Mouse (Mus musculus) spleen, adult 2 months (tissue): Measurements from ENCODE around the gene Zfp764. TPM values are rescaled to one million over a fixed set of nuclear protein-coding genes. Genes with fewer than 3 reads are reported as not detected.
A peak's percentile ranks its signal among the peaks of the same experiment; 100 is the strongest.
"Not testable (repeated sequence)": the region's sequence is repeated elsewhere in the genome, so short reads cannot be mapped to it uniquely, and the experiment has no call there.

Source experiments
- DNase-seq, 2 experiments: peaks; one replicate each; pipeline versions ENCODE4 v3.0.0 to v3.0.0-alpha.2; 2012 to 2021; ENCODE audit warnings: low spot score in 2 of 2, low read depth in 1 of 2
- H3K27ac ChIP-seq: fragments of 200-500 bp; 2 replicates; pipeline ENCODE4 v1.5.1; 2012; ENCODE audit warnings: low read length, inconsistent platforms; ENCODE audit not compliant: insufficient read depth
- H3K27me3 ChIP-seq: fragments of 200-500 bp; 2 replicates; pipeline ENCODE4 v1.6.1; 2012; ENCODE audit warnings: mild to moderate bottlenecking, moderate library complexity, low read length, inconsistent platforms; ENCODE audit not compliant: control insufficient read depth, insufficient read depth
- H3K36me3 ChIP-seq: fragments of 200-500 bp; 2 replicates; pipeline ENCODE4 v1.6.1; 2012; ENCODE audit warnings: mild to moderate bottlenecking, low read length, inconsistent platforms; ENCODE audit not compliant: control insufficient read depth, insufficient read depth
- H3K4me1 ChIP-seq: fragments of 200-500 bp; 2 replicates; pipeline ENCODE4 v1.6.1; 2011; ENCODE audit warnings: inconsistent platforms; ENCODE audit not compliant: control insufficient read depth, insufficient read depth, insufficient read length
- H3K4me3 ChIP-seq: fragments of 200-500 bp; 2 replicates; pipeline ENCODE4 v1.5.1; 2011; ENCODE audit warnings: mild to moderate bottlenecking, inconsistent platforms; ENCODE audit not compliant: insufficient read depth, insufficient read length; ENCODE audit errors: extremely low read depth
- CTCF ChIP-seq: fragments of 200-500 bp; IDR thresholded peaks from 2 replicates; pipeline ENCODE4 v1.5.1; 2011; ENCODE audit warnings: mild to moderate bottlenecking, inconsistent platforms; ENCODE audit not compliant: insufficient read depth, insufficient read length, insufficient replicate concordance; ENCODE audit errors: extremely low read depth
- POLR2A ChIP-seq: fragments of 200-500 bp; IDR thresholded peaks from 2 replicates; pipeline ENCODE4 v1.6.1; 2011; ENCODE audit warnings: low read depth, low read length, inconsistent platforms
- WGBS: fragments of 180-500 bp; shearing (Covaris S2); methylation state at CpG from one replicate; pipeline ENCODE4 v1.1.7; 2018; 5-methylcytosine and 5-hydroxymethylcytosine counted together
- polyA plus RNA-seq: library from polyadenylated mRNA; depleted of rRNA; stranded (reverse); fragments of >200 nt; gene quantifications from 2 replicates; pipeline ENCODE4 v1.2.3, GENCODE M21; 2012

The Zfp764 gene
- polyA plus RNA-seq, 1 experiment, result 6.1 TPM

DNA sequence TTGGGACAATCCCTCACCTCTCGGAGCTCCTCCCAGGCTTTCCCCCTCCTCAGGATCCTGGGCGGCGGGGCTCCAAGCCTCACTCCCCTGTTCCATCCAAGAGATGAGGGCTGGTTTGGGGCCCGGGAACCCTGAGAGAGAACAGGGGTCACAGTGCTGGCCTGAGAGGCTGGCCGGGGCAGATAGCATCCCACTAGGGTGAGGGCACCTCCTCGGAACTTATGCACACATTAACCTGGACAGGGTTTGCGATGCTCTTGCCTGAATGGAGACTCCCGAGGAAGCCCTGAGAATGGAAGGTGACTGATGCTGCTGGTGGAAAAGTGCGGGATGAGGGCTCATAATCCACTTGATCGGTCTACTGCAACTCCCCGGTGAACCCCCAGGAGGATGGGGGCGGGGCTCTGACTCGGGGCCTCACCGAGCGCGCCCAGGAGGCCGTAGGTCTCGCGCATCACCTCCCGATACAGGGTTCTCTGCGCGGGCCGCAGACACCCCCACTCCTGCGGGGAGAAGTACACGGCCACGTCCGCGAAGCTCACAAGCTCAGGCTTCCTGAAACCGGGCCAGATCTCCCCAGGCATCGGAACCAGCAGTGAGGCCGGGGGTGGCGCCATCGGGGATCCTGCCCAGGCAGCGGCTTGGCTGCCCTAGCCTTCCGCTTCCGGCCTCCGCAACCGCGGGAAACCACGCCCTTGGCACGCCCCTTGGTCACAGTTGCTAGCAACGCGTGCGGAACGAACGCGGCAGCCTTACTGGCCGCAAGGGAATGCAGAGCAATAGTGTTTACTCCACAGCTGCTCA is 15.0 kb upstream of the Zfp764 start, which contains the start of gene Zfp688:
Gene Zfp688 (minus strand): TSS at position 681 of the 804 bp plus-strand sequence.
- Histone ChIP-seq H3K4me1 (0 out of 2 replicates have a peak, but pooled peaks cover 3% of the 10 kb centered on the region), H3K36me3 (peaks cover 7% of the 10 kb centered on the region), H3K27me3 (no peaks in the 10 kb centered on the region), H3K27ac (peak within 1 kb of the TSS; percentile 89), H3K4me3 (peak within 1 kb of the TSS; percentile 86)
- TF ChIP-seq CTCF (no peak), POLR2A (peak; percentile 88)
- DNase-seq, result peak; percentile 83 to 97
- WGBS, result 3% methylated on average over 48 of the region's 48 CpGs

DNA sequence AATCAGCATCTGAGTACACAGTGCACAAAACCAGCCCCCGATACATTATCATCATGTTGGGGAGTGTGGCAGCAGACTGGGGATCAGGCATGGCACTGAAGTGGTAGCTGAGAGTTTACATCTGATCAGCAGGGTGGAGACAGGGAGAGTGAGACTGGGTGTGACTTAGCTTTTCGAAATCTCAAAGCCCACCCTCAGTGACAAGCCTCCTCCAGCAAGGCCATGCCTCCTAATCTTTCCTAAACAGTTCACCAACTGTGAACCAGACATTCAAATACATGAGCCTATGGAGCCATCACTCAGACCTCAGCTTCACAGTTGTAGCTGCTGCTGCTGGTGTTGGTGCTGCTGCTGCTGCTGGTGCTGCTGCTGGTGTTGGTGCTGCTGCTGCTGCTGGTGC is 4.8 kb upstream of the Zfp764 start:
- DNase-seq, result no peak
- H3K27me3 ChIP-seq, result no peaks in the 10 kb centered on the region
- H3K4me3 ChIP-seq, result no peak overlapping the region
- no peaks in the 10 kb centered on the region for H3K4me1 ChIP-seq
- 90% methylated on average over 2 of the region's 2 CpGs for WGBS
- TF ChIP-seq POLR2A (no peak), CTCF (no peak)
- 0 out of 2 replicates have a peak, but pooled peaks cover 1% of the 10 kb centered on the region for H3K36me3 ChIP-seq
- no peak overlapping the region for H3K27ac ChIP-seq

DNA sequence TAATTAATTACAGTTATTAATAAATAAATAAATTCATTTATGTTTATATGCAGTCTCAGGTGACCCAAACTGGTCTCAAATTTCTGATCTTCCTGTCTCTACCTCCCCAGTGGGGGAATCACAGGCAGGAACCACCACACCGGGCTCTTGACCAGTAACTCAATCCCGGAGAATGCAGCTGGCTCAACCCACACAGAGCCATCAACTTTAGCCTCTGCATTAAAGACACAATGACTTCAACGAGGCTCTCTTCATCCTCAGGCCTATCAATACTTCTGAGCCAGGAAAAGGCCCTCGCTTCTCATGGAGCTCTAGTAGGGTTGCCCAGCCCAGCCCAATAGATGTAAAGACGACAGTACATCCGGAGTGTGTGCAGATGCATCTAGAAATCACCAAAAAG is 2.5 kb downstream of the Zfp764 start:
- H3K4me3 ChIP-seq, DNase-seq, H3K36me3 ChIP-seq, H3K27ac ChIP-seq, H3K27me3 ChIP-seq, H3K4me1 ChIP-seq: not testable (repeated sequence)
- WGBS, result 96% methylated on average over 6 of the region's 6 CpGs

DNA sequence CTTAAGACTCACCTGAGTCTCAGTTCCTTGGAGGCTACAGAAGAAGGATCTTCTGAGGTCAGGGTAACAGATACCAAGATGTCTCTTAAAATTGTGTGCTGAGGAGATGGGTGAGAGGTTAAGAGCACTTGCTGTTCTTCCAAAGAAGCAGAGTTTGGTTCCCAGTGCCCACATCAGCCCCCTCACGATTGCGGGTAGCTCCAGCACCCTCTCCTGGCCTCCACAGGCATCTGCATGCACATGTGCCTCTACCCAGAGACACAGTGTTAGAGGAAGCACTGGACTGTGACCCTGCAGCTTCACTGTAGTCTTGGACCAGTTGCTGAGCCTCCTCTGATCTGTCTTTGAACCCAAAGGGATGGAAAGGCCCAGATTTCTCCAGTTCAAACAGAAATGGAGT is 3.6 kb downstream of the Zfp764 start:
- no peaks in the 10 kb centered on the region for H3K36me3 ChIP-seq
- 62% methylated on average over 2 of the region's 2 CpGs for WGBS
- TF ChIP-seq CTCF, result no peak
- TF ChIP-seq POLR2A, result no peak
- no peak for DNase-seq
- H3K27me3 ChIP-seq, result no peaks in the 10 kb centered on the region
- no peak overlapping the region for H3K4me3 ChIP-seq
- no peaks in the 10 kb centered on the region for H3K4me1 ChIP-seq
- H3K27ac ChIP-seq, result no peak overlapping the region

DNA sequence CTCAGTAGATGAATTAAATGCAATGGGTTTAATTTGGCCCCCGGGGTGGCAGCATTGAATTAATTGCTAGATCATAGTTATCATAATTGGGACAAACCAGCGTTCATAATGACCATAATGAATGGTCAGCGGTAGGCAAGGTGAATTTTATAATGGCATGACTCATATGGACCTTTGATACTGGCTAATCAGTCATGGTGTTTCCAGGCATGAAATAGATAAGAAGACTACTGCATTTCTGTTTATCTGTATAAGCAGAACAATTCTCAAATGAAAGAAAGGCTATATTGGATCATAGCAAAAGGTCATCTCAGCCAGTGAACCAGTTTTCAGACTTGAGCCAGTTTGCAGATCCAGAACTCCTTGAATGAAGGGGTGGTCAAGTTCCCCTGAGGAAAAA is 6.3 kb downstream of the Zfp764 start:
- Histone ChIP-seq H3K36me3 (no peaks in the 10 kb centered on the region), H3K4me3 (no peak overlapping the region), H3K4me1 (no peaks in the 10 kb centered on the region), H3K27me3 (no peaks in the 10 kb centered on the region), H3K27ac (no peak overlapping the region)
- DNase-seq, result no peak
- 63% methylated on average over 3 of the region's 3 CpGs for WGBS
- TF ChIP-seq CTCF, result no peak
- no peak for TF ChIP-seq POLR2A

DNA sequence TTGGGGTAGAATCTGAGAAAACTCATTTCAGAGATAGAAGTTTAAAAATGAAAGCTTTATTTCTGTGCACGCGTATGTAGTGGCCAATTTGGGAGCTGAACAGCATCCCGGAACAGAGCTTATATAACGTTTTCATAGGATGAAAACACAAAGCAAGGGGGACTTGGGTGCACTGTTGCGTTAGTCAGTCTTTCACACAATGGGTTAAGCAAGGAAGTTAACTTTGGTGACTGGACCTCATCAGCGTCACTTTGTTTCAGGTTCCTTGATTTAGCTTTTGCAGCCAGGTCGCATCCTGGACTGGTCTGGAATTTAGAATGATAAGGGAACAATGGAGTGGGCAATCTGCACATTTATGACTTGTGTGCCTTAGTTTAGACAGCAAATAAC is 12.7 kb downstream of the Zfp764 start:
- WGBS, result 2% methylated on average over 7 of the region's 7 CpGs
- peak overlapping the region; percentile 60 for H3K27ac ChIP-seq
- peaks cover 6% of the 10 kb centered on the region; the same call in 1 of the 2 replicates for H3K4me1 ChIP-seq
- H3K27me3 ChIP-seq, result no peaks in the 10 kb centered on the region
- TF ChIP-seq POLR2A, result no peak
- no peak for TF ChIP-seq CTCF
- H3K36me3 ChIP-seq, result 0 out of 2 replicates have a peak, but pooled peaks cover 2% of the 10 kb centered on the region
- DNase-seq, result no peak
- H3K4me3 ChIP-seq, result peak overlapping the region; percentile 71

DNA sequence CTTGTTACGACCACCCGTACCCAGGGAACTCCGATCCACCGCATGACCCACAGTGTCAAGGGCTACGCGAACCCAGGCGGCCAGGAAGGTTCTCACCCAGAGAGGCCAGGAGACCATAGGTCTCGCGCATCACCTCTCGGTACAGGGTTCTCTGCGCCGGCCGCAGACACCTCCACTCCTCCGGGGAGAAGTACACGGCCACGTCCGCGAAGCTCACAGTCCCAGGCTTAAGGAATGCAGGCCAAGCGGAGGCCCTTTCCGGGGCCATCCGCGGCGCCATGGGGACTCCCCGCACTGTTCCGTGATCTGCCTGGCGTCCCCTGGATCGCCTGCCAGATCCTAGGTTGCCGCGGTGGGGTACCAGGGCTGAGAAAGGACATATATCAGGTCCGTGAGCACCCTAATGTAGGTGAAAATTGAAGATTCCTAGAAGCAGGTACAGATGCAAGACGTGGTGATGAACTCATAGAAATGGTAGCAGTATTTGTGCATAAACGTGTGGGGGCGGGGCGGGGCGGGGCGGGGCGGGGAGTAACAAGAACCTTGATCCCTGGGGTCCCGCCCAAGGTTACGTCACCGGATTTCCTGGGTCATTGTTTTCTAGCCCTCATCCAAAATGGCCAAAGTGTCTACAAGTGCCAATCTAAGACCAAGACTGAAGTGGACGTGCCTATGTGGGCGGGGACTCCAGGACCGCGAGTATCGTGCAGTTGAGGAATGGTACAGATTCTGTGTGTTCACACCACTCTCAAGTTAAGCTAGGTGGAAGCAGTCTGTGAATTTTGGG is 13.3 kb downstream of the Zfp764 start, which contains the start of gene E430018J23Rik:
Gene E430018J23Rik (minus strand): TSS at position 473 of the 787 bp plus-strand sequence.
- Histone ChIP-seq H3K27ac (peak within 1 kb of the TSS; percentile 95), H3K36me3 (0 out of 2 replicates have a peak, but pooled peaks cover 2% of the 10 kb centered on the region), H3K4me1 (peaks cover 6% of the 10 kb centered on the region; the same call in 1 of the 2 replicates), H3K4me3 (peak within 1 kb of the TSS; percentile 96), H3K27me3 (no peaks in the 10 kb centered on the region)
- TF ChIP-seq CTCF, result no peak
- TF ChIP-seq POLR2A, result peak; percentile 53
- peak; percentile 93 to 97 for DNase-seq
- under 1% methylated on average over 45 of the region's 45 CpGs for WGBS
